Mouse (Mus musculus): Measurements from ENCODE around the gene Prpf40b. TPM values are rescaled to one million over a fixed set of nuclear protein-coding genes. Genes with fewer than 3 reads are reported as not detected.
"Not testable (repeated sequence)": the region's sequence is repeated elsewhere in the genome, so short reads cannot be mapped to it uniquely, and the experiment has no call there.

Gene Prpf40b
- 10 to 100 TPM; 18.2 to 19.4 TPM for total RNA-seq (2021)
- long read RNA-seq, experiment 1, partial matches to known transcripts, result 2 of 10 reads
- long read RNA-seq, experiment 1, other reads (novel, unspliced or antisense), result 8 of 10 reads
- long read RNA-seq, experiment 2, partial matches to known transcripts, result 1 of 6 reads
- long read RNA-seq, experiment 2, other reads (novel, unspliced or antisense), result 4 of 6 reads

- peak; percentile 94 to 96 for DNase-seq
These were observed at the start of gene Prpf40b for GRCm38 (mm10) chr15:99294813-99295374. Gene Prpf40b (plus strand): TSS chr15:99295087.

- DNase-seq, result not testable (repeated sequence)
These were observed 48.2 kb upstream of the Prpf40b start for GRCm38 (mm10) chr15:99246736-99247135.

- peak; percentile 66 to 83 for DNase-seq
These were observed 45.9 kb upstream of the Prpf40b start for GRCm38 (mm10) chr15:99248972-99249371.

GRCm38 (mm10) chr15:99249938-99250337, 44.9 kb upstream of the Prpf40b start:
- no peak for DNase-seq

- DNase-seq, result peak; percentile 24 to 55
These were observed 43.8 kb upstream of the Prpf40b start for GRCm38 (mm10) chr15:99251111-99251510.

- DNase-seq, result peak; percentile 99
These were observed 43.1 kb upstream of the Prpf40b start, which contains the start of gene Mcrs1 for GRCm38 (mm10) chr15:99251626-99252380. Gene Mcrs1 (minus strand): TSS chr15:99251961.

GRCm38 (mm10) chr15:99252381-99253174, 42.3 kb upstream of the Prpf40b start:
- no peak for DNase-seq

GRCm38 (mm10) chr15:99253175-99253479, 41.8 kb upstream of the Prpf40b start:
- DNase-seq, result not testable (repeated sequence)

GRCm38 (mm10) chr15:99253772-99254171, 41.1 kb upstream of the Prpf40b start:
- DNase-seq, result no peak

GRCm38 (mm10) chr15:99254477-99255005, 40.3 kb upstream of the Prpf40b start:
- peak; percentile 25 to 62 for DNase-seq

- no peak for DNase-seq
These were observed 39.6 kb upstream of the Prpf40b start for GRCm38 (mm10) chr15:99255241-99255749.

GRCm38 (mm10) chr15:99259167-99259729, 35.6 kb upstream of the Prpf40b start:
- no peak for DNase-seq

- peak; percentile 66 to 77 for DNase-seq
These were observed 35.1 kb upstream of the Prpf40b start for GRCm38 (mm10) chr15:99259730-99260252.

- DNase-seq, result no peak
These were observed 32.2 kb upstream of the Prpf40b start for GRCm38 (mm10) chr15:99262702-99263101.

GRCm38 (mm10) chr15:99264363-99264762, 30.5 kb upstream of the Prpf40b start:
- no peak for DNase-seq

- peak; percentile 74 to 86 for DNase-seq
These were observed 29.2 kb upstream of the Prpf40b start for GRCm38 (mm10) chr15:99265679-99266078.

- no peak for DNase-seq
These were observed 18.8 kb upstream of the Prpf40b start for GRCm38 (mm10) chr15:99276095-99276494.

- DNase-seq, result no peak
These were observed 16.6 kb upstream of the Prpf40b start for GRCm38 (mm10) chr15:99278271-99278670.

- DNase-seq, result no peak
These were observed 11.4 kb upstream of the Prpf40b start for GRCm38 (mm10) chr15:99283456-99283855.

GRCm38 (mm10) chr15:99284527-99285188, 10.2 kb upstream of the Prpf40b start:
- DNase-seq, result peak in 1 of 2 experiments; percentile 29

GRCm38 (mm10) chr15:99285189-99285535, 9.7 kb upstream of the Prpf40b start:
- DNase-seq, result no peak
